Mouse (Mus musculus) bone marrow, adult 2 months (tissue): ENCODE measurements at regions not wholly inside any gene's neighbourhood (a gene's known extent, or its start where the extent isn't known, plus 50 kb on each side); places are given as distances from the start of the nearest gene placed in this dataset.

Experiments
- CTCF ChIP-seq: fragments of 200-500 bp; IDR thresholded peaks from 2 replicates; pipeline ENCODE4 v1.5.1; 2011; ENCODE audit warnings: low read length, control low read depth; ENCODE audit not compliant: control insufficient read depth, insufficient read depth
- POLR2A ChIP-seq: fragments of 200-500 bp; IDR thresholded peaks from 2 replicates; pipeline ENCODE4 v1.6.1; 2011; ENCODE audit warnings: low read depth, mild to moderate bottlenecking, control low read depth, low read length, borderline replicate concordance; ENCODE audit not compliant: control insufficient read depth

DNA sequence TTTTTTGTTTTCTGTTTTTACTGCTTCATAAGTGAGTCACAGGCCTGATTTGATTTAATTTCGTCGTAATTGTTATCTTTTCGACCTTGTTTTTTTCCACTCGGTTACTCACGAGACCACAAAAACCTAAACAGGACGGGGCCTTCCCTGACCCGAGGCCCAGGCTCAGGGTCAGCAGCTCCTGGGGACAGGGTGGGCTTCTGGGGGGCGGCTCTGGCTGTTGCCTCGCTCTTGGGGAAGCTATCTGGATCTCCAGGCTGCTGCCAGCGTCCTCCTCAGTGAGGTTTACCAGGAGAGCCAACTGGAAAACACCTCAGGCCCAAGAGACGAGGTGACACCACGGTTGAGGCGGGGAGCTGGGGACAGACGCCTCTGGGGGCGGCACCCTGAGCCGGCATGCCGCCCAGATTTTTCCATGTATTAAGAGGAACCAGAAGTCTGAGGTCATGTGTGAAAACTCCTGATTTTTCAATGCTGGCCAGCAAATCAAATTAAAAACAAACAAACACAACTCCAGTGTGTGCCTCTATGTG lies 71.8 kb upstream of the Tmem189 start:
- TF ChIP-seq CTCF = no peak
- no peak for TF ChIP-seq POLR2A
